Mouse (Mus musculus): ENCODE results near the gene Elmsan1. TPM values are rescaled to one million over a fixed set of nuclear protein-coding genes. Genes with fewer than 3 reads are reported as not detected.

Elmsan1 gene
- polyA plus RNA-seq, 1 experiment from 2014 or later = 9.2 TPM

- no peak overlapping the region for H3K27ac ChIP-seq
- H3K4me1 ChIP-seq = peaks cover 41% of the 10 kb centered on the region
- no peaks in the 10 kb centered on the region for H3K27me3 ChIP-seq (ENCODE audit: low read depth, poor library complexity, severe bottlenecking)
- no peaks in the 10 kb centered on the region for H3K9me3 ChIP-seq (replicated peaks)
- DNase-seq (ENCODE audit: low spot score) = no peak
- no peak overlapping the region for H3K4me3 ChIP-seq
- H3K36me3 ChIP-seq = peaks cover 15% of the 10 kb centered on the region; the same call in 1 of the 2 replicates
- 88% methylated on average over 11 of the region's 11 CpGs for WGBS
Observed at GRCm38 (mm10) chr12:84210288-84210687, 8.4 kb downstream of the Elmsan1 start.

GRCm38 (mm10) chr12:84209093-84209492 is 9.6 kb downstream of the Elmsan1 start:
- peaks cover 8% of the 10 kb centered on the region; the same call in 1 of the 2 replicates for H3K36me3 ChIP-seq
- H3K9me3 ChIP-seq (replicated peaks) = no peaks in the 10 kb centered on the region
- no peaks in the 10 kb centered on the region for H3K27me3 ChIP-seq (ENCODE audit: low read depth, poor library complexity, severe bottlenecking)
- no peak overlapping the region for H3K27ac ChIP-seq
- H3K4me1 ChIP-seq = peaks cover 38% of the 10 kb centered on the region
- 88% methylated on average over 11 of the region's 11 CpGs for WGBS
- no peak overlapping the region for H3K4me3 ChIP-seq
- no peak for DNase-seq (ENCODE audit: low spot score)

- H3K4me1 ChIP-seq = peaks cover 43% of the 10 kb centered on the region
- H3K27ac ChIP-seq = no peak overlapping the region
- WGBS = 94% methylated on average over 18 of the region's 18 CpGs
Observed at GRCm38 (mm10) chr12:84207209-84207817, 11.4 kb downstream of the Elmsan1 start.

DNA sequence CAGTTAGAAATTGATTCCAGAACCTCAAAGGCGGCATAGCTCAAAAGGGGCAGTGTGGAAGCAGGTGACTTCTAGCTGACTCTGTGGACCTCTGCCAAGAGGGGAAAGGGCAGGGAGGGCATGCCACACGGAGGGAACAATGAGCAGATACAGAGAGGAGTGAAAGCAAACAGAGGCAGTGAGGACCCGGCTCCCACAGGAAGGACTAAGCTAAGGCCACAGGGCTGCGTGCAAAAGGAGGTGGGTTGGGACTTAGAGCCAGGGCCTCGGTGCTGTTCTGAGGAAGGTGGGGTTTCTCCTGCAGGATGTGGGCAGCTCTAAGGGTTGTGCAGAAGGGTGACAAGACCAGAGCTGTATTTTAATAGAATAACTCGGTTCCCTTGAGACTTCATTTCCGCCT is 12.2 kb downstream of the Elmsan1 start:
- H3K36me3 ChIP-seq = 0 out of 2 replicates have a peak, but pooled peaks cover under 1% of the 10 kb centered on the region
- H3K27me3 ChIP-seq (ENCODE audit: low read depth, poor library complexity, severe bottlenecking) = no peaks in the 10 kb centered on the region
- 0 out of 2 replicates have a peak overlapping the region, but pooled peaks have one; percentile 46 for H3K27ac ChIP-seq
- peaks cover 39% of the 10 kb centered on the region for H3K4me1 ChIP-seq
- no peak overlapping the region for H3K4me3 ChIP-seq
- no peaks in the 10 kb centered on the region for H3K9me3 ChIP-seq (replicated peaks)
- 62% methylated on average over 7 of the region's 7 CpGs for WGBS
- no peak for DNase-seq (ENCODE audit: low spot score)

More at GRCm38 (mm10) chr12:84207209-84207817, 11.4 kb downstream of the Elmsan1 start:
- H3K27me3 ChIP-seq (ENCODE audit: low read depth, poor library complexity, severe bottlenecking) = no peaks in the 10 kb centered on the region
- H3K36me3 ChIP-seq = 0 out of 2 replicates have a peak, but pooled peaks cover 4% of the 10 kb centered on the region
- no peak overlapping the region for H3K4me3 ChIP-seq
- no peaks in the 10 kb centered on the region for H3K9me3 ChIP-seq (replicated peaks)
- no peak for DNase-seq (ENCODE audit: low spot score)

- Histone ChIP-seq H3K36me3 (no peaks in the 10 kb centered on the region), H3K9me3 (replicated peaks) (no peaks in the 10 kb centered on the region), H3K27me3 (ENCODE audit: low read depth, poor library complexity, severe bottlenecking) (no peaks in the 10 kb centered on the region), H3K27ac (no peak overlapping the region), H3K4me1 (peaks cover 36% of the 10 kb centered on the region), H3K4me3 (no peak overlapping the region)
- 87% methylated on average over 10 of the region's 10 CpGs for WGBS
- DNase-seq (ENCODE audit: low spot score) = no peak
Observed at GRCm38 (mm10) chr12:84205659-84206185, 13.0 kb downstream of the Elmsan1 start.

DNA sequence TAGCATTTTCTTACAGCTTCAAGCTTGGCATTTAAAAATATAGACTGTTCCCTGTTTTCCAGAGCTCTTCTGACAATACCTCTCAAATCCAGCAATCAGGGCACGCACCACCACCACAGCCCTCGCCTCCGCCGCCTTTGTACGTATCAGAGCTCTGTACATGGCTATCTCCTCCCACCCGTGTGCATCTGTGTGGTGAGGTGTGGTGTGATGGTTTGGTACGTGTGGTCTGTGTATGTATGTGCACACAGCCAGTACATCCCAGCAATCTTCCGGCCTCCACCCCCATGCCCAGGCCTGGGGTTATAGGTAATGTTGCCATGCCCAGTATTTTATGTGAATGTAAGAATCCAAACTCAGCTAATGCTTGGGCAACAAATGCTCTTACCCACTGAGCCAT is 14.0 kb downstream of the Elmsan1 start:
- Histone ChIP-seq H3K4me3 (no peak overlapping the region), H3K9me3 (replicated peaks) (no peaks in the 10 kb centered on the region), H3K27me3 (ENCODE audit: low read depth, poor library complexity, severe bottlenecking) (no peaks in the 10 kb centered on the region), H3K4me1 (peaks cover 33% of the 10 kb centered on the region), H3K36me3 (no peaks in the 10 kb centered on the region; the same call in 1 of the 2 replicates), H3K27ac (no peak overlapping the region)
- DNase-seq (ENCODE audit: low spot score) = no peak
- 94% methylated on average over 8 of the region's 8 CpGs for WGBS

DNA sequence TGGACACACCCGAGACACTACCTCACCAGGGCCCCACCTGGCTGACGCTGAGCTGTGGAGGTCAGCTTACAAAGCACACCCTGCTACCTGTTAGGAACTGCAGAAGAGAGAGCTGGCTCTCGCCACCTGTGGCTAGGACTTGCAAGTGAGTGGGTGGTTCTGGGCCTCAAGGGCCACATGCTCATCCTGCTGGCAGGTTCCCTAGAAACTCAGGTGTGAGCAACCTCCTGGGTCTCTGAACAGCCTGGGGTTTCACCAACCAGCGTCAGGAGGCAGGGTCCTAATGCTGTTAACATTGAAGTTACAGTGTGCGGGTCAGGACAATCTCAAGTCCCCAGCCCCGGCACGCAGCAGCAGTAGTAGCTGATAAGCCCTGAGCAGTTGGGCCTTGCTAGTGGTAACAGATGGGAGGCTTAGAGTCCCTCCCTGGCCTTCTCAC is 14.9 kb downstream of the Elmsan1 start:
- no peak for DNase-seq (ENCODE audit: low spot score)
- Histone ChIP-seq H3K27ac (no peak overlapping the region), H3K4me1 (peaks cover 33% of the 10 kb centered on the region), H3K27me3 (ENCODE audit: low read depth, poor library complexity, severe bottlenecking) (no peaks in the 10 kb centered on the region), H3K9me3 (replicated peaks) (no peaks in the 10 kb centered on the region), H3K36me3 (no peaks in the 10 kb centered on the region; the same call in 1 of the 2 replicates), H3K4me3 (no peak overlapping the region)
- WGBS = 51% methylated on average over 7 of the region's 7 CpGs

GRCm38 (mm10) chr12:84203170-84203777 is 15.4 kb downstream of the Elmsan1 start:
- Histone ChIP-seq H3K27ac (no peak overlapping the region), H3K4me3 (no peak overlapping the region), H3K9me3 (replicated peaks) (no peaks in the 10 kb centered on the region), H3K4me1 (peaks cover 34% of the 10 kb centered on the region), H3K36me3 (no peaks in the 10 kb centered on the region; the same call in 1 of the 2 replicates), H3K27me3 (ENCODE audit: low read depth, poor library complexity, severe bottlenecking) (no peaks in the 10 kb centered on the region)
- no peak for DNase-seq (ENCODE audit: low spot score)
- whole genome bisulfite sequencing = 75% methylated on average over 7 of the region's 7 CpGs

GRCm38 (mm10) chr12:84202561-84202960 is 16.1 kb downstream of the Elmsan1 start:
- WGBS = 83% methylated on average over 10 of the region's 10 CpGs
- no peaks in the 10 kb centered on the region for H3K27me3 ChIP-seq (ENCODE audit: low read depth, poor library complexity, severe bottlenecking)
- H3K4me1 ChIP-seq = peaks cover 40% of the 10 kb centered on the region
- no peak overlapping the region for H3K4me3 ChIP-seq
- DNase-seq (ENCODE audit: low spot score) = no peak
- H3K9me3 ChIP-seq (replicated peaks) = no peaks in the 10 kb centered on the region
- H3K36me3 ChIP-seq = no peaks in the 10 kb centered on the region; the same call in 1 of the 2 replicates
- H3K27ac ChIP-seq = no peak overlapping the region

- Histone ChIP-seq H3K4me3 (no peak overlapping the region), H3K27ac (0 out of 2 replicates have a peak overlapping the region, but pooled peaks have one; percentile 39), H3K9me3 (replicated peaks) (no peaks in the 10 kb centered on the region), H3K27me3 (ENCODE audit: low read depth, poor library complexity, severe bottlenecking) (no peaks in the 10 kb centered on the region), H3K4me1 (peaks cover 38% of the 10 kb centered on the region), H3K36me3 (no peaks in the 10 kb centered on the region; the same call in 1 of the 2 replicates)
- no peak for DNase-seq (ENCODE audit: low spot score)
- whole genome bisulfite sequencing = 83% methylated on average over 18 of the region's 18 CpGs
Observed at GRCm38 (mm10) chr12:84201686-84202484, 16.8 kb downstream of the Elmsan1 start.

DNA sequence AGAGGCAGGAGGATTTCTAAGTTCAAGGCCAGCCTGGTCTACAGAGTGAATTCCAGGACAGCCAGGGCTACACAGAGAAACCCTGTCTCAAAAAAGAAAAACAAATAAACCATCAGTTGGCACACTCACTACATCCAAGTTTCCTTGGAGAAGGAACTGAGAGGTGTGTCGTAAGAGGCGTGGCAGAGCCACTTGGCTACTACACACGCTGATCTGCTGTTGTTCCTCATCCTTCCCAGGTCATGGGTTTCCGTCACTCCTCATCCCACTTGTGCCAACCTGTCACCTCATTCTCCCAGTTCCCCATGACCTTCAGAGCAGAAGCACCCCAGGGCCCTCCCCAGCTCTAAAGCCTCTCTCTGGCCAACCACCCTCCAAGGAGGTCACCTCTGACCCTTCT is 17.5 kb downstream of the Elmsan1 start:
- H3K4me3 ChIP-seq = no peak overlapping the region
- 0 out of 2 replicates have a peak overlapping the region, but pooled peaks have one; percentile 39 for H3K27ac ChIP-seq
- peaks cover 38% of the 10 kb centered on the region for H3K4me1 ChIP-seq
- no peaks in the 10 kb centered on the region for H3K9me3 ChIP-seq (replicated peaks)
- H3K36me3 ChIP-seq = no peaks in the 10 kb centered on the region; the same call in 1 of the 2 replicates
- DNase-seq (ENCODE audit: low spot score) = no peak
- WGBS = 92% methylated on average over 4 of the region's 4 CpGs
- H3K27me3 ChIP-seq (ENCODE audit: low read depth, poor library complexity, severe bottlenecking) = no peaks in the 10 kb centered on the region

- no peak for DNase-seq (ENCODE audit: low spot score)
- no peak overlapping the region for H3K4me3 ChIP-seq
- peaks cover 50% of the 10 kb centered on the region for H3K4me1 ChIP-seq
- WGBS = 74% methylated on average over 10 of the region's 10 CpGs
- H3K9me3 ChIP-seq (replicated peaks) = no peaks in the 10 kb centered on the region
- H3K27ac ChIP-seq = no peak overlapping the region
- H3K27me3 ChIP-seq (ENCODE audit: low read depth, poor library complexity, severe bottlenecking) = no peaks in the 10 kb centered on the region
- no peaks in the 10 kb centered on the region; the same call in 1 of the 2 replicates for H3K36me3 ChIP-seq
Observed at GRCm38 (mm10) chr12:84198880-84199279, 19.8 kb downstream of the Elmsan1 start.
